Mouse (Mus musculus) adrenal gland, postnatal 14 days (tissue): ENCODE measurements around the gene Ptbp1. TPM values are rescaled to one million over a fixed set of nuclear protein-coding genes. Genes with fewer than 3 reads are reported as not detected.

Experiments used
- DNase-seq: peaks from one replicate; pipeline ENCODE4 v3.0.0; 2021; ENCODE audit warnings: mixed read lengths
- total RNA-seq: library from RNA; stranded (reverse); gene quantifications from 2 replicates; pipeline ENCODE4 v1.2.3, GENCODE M21; 2021

Gene Ptbp1
- total RNA-seq, 1 experiment from 2014 or later, result 302 TPM

DNA sequence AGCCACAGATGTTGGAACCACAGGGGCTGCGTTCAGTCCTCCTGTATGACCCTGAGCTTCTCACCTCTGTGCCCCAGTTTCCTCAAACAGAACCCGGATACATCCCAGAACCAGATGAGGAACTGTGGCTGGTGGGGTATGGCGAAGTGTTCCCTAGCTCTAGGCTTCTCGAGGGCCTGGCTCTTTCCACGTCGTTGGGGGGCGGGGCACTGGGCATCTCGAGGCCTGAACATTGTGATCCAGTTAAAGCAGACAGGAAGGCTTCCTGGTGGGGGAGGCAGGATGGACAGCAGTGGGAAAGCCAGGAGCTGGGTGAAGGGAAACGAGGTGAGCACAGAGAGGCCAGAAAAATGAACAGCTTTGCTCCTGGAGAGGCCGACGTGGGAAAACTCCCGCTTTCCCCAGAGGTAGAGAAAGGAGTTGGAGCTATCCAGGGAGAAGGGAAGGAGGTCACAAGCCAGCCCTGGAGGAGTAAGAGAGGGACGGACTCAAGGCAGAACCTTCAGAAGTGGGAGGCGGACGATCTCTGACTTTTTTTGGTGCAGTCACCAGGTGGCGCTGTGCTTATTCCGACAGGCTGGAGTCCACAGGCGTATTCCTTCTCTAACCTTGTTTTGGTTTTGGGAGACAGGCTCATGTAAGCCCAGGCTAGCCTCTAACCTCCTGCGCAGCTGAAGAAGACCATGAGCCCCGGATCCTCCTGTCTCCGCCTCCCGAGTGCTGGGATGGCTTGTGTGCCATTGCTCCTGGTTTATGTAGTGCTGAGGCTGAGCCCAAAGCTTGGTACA lies 29.3 kb downstream of the Ptbp1 start:
- DNase-seq, result peak; percentile 89

DNA sequence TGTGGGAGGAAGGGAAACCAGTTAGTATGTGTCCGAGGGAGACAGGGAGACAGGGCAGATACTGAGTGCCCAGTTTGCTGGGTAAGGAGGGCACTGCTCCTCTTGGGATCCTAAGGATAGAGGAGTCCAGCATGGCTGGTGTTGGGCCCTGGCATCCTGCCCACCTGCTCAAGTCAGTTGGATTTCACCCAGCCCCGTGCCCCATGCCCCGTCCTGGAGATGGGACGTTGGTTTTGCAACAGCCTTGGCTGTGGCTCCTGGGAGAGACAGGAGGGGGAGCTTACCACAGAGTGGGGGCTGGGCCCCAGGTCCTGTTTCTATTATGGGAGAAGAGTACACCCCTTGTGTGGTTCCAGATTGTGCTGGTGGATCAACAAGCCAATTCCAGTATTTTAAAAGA lies 30.2 kb downstream of the Ptbp1 start:
- DNase-seq, result peak; percentile 88

DNA sequence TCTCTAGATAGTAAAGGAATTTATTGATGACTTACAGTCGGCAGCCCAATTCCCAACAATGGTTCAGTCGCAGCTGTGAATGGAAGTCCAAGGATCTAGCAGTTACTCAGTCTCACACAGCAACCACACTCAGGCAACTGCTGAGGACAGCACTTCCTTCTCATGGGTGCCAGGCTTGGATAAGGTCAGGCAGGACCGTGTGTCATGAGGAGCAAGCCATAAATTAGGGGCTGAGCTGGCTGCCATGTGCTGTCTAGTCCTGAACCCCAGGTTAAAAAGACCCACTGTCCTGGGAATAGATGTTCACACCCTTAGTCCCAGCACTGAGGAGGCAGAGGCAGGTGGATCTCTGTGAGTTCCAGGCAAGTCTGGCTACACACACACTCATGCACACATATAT lies 30.7 kb downstream of the Ptbp1 start:
- DNase-seq, result peak; percentile 48

DNA sequence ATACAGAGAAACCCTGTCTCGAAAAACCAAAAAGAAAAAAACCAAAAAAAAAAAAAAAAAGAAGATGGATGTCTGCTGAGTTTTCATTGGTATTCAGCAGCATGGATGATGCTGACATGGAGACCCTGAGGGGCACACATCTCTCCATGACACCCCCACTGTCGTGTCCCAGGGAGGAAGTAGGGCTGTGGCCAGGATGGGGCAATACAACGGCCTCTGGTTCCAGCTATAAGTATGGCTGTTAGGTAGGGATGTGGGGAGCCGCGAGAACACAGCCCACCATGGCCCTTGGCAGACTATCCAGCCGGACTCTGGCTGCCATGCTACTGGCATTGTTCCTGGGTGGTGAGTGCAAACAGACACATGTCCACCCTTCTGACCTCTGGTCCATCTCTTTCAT lies 31.8 kb downstream of the Ptbp1 start, which contains the start of gene Elane:
Gene Elane, plus strand, starts transcription at position 194 of the 400 bp plus-strand sequence.
- DNase-seq, result no peak

DNA sequence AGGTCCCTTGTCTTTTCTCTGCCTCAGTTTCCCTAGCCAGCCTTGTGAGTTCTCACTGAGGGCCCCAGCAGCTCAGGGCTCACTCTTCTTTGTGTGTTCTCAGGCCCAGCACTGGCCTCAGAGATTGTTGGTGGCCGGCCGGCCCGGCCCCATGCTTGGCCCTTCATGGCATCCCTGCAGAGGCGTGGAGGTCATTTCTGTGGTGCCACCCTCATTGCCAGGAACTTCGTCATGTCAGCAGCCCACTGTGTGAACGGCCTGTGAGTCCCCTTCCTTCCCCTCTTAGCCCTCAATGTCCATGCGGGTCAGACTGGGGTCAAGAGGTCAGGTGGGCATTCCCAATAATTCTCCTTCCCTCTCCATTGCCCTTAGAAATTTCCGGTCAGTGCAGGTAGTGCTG lies 32.4 kb downstream of the Ptbp1 start:
- no peak for DNase-seq

DNA sequence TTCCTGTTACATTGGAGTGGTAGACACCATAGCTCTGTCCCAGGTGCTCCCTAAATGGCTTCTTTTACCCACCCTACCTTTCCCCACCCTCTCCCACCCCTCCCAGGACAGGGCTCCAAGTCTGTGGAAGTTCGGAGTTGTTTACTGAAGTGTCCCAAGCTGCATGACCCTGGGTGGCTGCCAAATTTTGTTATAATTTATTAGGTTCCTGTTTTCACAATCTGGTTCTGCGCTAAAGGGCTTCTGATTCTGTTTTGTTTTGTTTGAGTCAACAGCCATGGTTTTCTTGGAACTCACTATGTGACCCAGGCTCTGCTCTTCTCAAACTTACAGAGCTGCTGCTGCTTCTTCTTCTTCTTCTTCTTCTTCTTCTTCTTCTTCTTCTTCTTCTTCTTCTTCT lies 35.2 kb downstream of the Ptbp1 start:
- peak; percentile 77 for DNase-seq

DNA sequence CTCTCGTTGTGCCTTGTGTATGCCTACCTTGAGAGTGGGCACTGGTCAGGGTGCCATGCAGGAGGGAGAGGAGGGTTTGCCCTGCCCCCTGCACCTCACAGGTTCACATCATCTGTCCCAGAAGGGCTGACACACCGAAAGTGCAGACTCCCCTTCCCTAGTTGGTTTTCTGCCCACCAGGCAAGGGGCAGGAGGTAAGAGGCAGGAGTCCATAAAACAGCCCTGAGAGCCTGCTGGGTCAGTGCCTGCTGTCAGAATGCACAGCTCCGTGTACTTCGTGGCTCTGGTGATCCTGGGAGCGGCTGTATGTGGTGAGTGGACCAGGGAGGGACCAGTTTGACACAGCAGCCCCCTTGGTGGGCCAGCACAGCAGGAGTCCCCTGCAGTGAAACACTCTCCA lies 36.4 kb downstream of the Ptbp1 start, which contains the start of gene Cfd:
Gene Cfd, plus strand, starts transcription at position 184 of the 400 bp plus-strand sequence.
- DNase-seq, result peak; percentile 46

DNA sequence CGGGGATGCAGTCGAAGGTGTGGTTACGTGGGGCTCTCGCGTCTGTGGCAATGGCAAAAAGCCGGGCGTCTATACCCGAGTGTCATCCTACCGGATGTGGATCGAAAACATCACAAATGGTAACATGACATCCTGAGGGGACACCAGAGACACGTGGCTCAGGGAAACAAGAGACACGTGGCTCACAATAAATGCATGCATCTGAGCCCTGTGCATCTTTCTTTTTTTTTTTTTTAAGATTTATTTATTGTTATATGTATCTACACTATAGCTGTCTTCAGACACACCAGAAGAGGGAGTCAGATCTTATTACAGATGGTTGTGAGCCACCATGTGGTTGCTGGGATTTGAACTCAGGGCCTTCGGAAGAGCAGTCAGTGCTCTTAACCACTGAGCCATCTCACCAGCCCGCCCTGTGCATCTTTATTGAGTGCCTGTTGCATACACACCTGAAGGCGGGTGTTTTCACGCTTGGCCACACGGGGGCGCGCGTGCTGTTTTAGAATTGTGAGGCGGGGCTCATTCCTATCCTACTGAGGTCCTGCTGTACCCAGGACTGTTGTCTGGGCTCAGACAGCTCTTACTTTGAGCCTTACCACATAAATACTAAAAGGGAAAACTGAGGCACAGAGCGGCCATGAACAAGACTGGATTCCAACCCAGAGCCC lies 38.4 kb downstream of the Ptbp1 start:
- DNase-seq, result peak; percentile 90

DNA sequence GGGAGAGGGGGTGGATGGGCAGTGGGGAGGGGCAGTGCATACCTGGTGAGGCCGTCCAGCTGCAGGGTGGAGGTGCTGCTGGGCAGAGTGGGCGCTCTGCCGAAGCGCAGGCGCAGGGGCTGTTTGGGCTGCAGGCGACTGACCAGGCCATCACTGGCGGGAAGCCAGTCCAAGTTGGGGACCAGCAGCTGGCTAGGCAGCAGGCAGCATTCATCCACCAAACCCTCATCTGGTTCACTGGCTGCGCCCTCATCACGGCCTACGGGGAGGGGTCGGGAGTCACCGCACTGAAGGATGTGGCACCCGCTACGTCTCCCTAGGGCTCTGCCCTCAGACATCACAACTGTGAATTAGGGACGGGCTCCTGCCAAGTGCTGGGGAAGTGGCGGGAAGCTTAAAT lies 42.1 kb downstream of the Ptbp1 start:
- peak; percentile 26 for DNase-seq

DNA sequence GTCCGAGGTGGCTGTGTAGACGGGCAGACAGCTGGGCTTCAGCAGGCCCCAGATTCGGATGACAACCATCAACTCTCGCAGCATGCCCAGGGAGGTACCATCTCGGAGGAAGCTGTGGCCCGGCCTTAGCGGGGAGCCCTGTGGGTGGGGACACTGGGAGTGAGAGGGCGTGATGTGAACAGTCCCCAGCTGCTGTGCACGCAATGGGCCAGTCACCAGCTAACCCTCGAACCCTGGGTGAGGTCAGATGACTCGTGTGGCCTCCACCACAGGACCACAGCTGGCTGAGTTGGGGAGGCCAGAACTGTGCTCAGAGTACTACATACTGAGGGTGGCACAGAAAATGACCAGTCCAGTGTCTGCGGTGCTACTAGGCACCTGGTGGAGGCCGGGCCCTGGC lies 42.6 kb downstream of the Ptbp1 start:
- DNase-seq, result no peak

DNA sequence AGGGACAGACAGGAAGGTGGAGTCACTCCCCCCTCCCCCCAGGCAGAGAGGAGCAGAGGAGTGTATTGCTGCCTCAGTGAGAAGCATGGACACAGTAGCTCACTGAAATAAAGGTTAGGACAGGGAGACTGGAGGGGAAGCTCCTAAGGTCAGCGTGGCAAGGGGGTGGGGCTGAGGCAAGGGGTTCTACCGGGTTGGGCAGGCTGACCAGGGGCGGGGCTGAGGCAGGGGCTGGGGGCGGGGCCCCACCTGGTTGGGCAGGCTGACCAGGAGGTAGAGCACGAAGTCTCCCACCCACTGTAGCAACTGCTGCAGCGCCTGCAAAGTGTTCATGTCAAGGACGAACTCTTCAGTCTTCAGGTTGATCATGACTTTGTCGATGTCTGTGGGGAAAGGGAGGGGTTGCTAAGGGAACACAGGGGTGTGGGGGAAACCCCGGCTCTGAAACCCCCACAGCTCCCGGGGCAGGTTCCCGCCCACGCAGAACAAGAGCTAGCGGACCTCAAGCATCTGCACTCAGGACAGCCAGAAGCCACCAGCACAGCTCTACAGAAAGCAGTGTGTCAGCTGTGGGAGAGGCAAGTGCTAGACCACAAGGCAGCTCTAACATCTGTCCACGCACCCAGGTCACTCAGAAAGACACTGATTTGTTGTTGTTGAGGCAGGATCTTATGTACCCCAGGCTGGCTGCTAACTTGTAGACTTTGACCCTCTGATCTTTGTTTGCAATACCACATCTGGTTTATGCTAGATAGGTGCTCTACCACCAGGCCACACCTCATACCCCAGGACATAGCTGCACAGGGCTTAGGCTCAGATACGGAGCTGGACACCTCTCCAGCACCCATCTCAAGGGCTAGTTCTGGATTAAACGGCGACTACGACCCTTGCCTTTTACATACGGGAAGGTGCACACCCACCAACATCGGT lies 43.4 kb downstream of the Ptbp1 start:
- peak; percentile 35 for DNase-seq

DNA sequence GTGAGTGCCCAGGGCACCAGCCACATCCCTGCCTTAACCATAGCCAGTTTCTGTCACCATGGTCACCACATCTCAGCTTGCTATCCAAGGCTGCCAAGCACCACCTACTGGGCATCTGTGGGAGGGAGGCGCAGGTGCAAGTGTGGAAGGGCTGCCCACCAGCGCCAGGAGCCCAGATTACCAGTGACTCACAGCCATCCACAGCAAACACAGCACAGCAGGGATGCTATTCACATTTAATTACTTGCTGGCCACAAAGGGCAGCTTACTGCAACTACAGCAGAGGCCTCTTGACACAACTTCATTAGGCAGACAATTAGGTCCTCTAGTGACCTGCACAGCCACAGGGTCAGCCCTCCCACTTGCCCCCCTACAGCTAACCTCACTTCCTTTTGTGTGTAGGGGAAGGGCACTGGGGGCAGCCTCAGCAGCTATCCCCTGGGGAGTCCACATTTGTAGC lies 46.8 kb downstream of the Ptbp1 start:
- peak; percentile 59 for DNase-seq

DNA sequence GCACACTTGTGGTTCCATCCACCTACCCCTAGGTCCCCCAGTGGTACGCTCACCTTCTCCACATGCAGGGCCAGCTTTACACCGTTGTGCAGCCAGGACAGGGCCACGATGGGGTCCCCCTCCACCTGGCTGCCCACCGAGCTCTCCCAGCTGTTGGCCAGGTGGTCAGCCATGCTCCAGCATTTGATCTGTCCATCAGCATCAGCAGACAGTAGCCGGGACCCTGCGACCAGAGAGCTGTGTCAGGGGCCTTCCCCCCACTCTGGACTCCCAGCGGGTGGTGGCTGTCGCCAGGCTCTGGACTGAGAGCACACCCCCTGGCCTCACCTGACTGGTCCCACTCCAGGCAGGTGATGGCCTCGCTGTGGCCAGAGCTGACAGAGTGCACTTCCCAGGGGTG lies 52.5 kb downstream of the Ptbp1 start:
- no peak for DNase-seq

DNA sequence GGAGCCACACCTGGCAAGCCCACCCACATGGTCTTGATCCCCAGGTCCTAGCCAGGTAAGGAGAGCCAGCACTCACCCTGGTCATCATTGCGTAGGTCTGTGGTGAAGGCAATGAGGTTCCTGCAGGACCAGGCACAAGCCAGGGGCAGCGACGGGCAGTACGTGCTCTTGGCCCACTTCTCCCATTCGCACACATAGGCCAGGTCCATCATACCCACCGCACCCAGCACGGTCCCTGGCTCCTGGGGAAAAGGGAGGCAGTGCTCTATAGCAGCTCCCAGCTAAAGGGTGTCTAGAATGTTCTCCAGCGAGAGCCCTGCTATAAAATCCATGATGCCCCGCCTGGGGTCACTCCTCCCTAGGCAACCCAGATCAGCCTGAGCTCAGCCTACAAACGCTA lies 53.2 kb downstream of the Ptbp1 start:
- DNase-seq, result no peak

DNA sequence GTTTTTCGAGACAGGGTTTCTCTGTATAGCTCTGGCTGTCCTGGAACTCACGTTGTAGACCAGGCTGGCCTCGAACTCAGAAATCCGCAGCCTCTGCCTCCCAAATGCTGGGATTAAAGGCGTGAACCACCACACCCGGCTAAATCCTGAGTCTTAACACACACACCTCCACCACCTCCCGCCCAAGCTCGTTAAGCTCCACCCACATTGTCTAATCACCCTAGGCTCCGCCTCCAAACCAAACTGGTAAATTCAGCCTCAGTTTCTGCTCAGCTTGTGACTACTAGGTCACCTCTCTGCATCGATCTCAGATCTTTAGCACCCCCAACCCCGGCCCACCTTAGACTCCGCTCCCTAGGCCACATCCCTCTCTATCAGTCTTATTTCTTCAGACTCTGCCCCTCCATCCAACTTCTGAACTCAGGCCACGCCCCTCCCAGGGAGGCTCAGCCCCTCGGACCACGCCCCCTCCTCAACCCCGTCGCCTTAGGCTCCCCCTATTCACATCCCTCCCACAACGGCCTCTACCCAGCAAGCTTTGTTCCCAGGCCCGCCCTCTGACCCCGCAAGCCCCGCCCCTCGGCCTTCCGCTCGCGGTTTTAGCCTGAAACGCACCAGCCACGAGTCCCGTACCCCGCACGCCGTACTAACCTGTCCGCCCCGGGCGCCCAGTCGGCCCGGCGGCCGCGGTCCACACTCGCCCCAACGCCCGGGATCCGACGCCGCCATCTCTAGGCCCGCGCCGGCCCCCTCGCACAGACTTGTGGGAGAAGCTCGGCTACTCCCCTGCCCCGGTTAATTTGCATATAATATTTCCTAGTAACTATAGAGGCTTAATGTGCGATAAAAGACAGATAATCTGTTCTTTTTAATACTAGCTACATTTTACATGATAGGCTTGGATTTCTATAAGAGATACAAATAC lies 54.2 kb downstream of the Ptbp1 start, which contains the start of gene Med16:
Gene Med16, minus strand, starts transcription at position 757 of the 925 bp plus-strand sequence.
- peak; percentile 98 for DNase-seq

DNA sequence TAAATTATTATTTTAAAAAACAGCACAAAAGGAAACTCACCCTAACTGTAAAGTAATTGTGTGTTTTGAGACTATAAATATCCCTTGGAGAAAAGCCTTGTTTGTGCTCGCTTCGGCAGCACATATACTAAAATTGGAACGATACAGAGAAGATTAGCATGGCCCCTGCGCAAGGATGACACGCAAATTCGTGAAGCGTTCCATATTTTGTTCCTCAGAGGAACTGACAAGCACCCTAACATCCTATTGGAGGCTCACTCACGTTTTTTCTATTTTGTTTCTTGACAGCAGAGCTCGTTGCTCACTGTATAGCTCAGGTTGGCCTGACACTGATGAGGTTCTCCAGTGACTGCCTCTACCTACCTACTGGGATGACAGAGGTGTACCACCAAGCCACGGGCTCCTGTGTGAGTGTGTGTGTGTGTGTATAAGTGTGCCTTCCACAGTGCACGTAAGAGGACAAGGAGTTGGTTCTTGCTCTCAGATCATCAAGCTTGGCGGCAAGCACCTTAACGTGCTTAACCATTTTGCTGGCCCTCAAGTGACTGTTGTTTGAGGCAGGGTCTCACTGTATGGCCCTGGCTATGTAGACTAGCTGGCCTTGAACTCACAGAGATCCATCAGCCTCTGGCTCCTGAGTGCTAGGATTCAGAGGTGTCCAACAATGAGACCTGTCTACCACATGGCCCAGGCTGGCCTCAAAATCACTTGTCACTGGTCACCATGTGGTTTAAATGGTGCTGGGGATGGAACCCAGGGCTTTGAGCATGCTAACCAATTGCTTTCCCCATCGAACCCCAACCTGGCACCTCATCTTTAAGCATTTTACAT lies 55.1 kb downstream of the Ptbp1 start:
- no peak for DNase-seq

DNA sequence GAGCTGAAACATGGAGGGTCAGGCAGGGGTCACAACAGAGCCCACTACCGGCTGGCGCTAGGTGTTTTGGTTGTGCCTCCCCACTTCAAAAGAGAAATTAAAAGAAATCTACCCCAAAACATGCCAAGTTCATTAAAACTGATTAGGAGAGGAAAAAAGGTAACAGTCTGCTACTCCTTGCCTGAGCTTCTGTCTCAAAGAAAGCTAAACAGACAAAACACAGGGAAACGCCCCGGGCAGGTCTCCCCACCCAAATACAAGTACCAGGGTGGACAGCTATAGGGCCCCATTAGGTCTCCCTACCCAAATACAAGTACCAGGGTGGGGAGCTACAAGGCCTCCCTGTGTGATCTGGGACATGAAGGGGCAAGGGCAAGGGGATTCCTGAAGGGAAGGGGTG lies 56.3 kb downstream of the Ptbp1 start, which contains the start of gene Gm26602:
Gene Gm26602, plus strand, starts transcription at position 301 of the 400 bp plus-strand sequence.
- no peak for DNase-seq

DNA sequence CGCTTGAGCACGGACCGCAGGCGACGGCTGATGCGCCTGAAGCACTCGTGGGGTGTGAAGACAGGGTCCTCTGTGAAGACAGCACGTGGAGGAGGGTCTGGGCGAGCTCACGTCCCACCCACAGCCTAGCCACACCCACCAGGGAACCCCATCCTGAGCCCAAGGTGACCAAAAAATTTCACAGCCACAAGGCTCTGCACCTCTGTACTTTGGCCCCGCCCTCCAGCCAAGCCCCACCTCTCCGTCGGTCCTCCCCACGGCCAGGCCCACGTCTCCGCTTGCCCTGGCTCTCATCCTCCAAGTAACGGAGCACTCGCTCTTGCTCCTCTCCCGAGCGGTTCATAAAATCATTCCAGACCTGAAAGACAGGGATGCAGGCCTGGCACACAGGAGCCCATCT lies 58.2 kb downstream of the Ptbp1 start:
- no peak for DNase-seq
